Mouse (Mus musculus) liver, embryonic 14.5 days (tissue): ENCODE results near the gene Dnhd1. TPM values are rescaled to one million over a fixed set of nuclear protein-coding genes. Genes with fewer than 3 reads are reported as not detected.

Experiments
- ATAC-seq: fragments of 200-750 bp; cut with Nextera tagmentation; 2 replicates; pipeline ENCODE4 v1.8.0; 2017; ENCODE audit warnings: moderate number of reproducible peaks, mild to moderate bottlenecking, moderate library complexity; ENCODE audit not compliant: insufficient read depth
- DNase-seq, 3 experiments: peaks; one replicate each; pipeline ENCODE4 v3.0.0-alpha.2; 2012 to 2013; ENCODE audit warnings: low read depth in 3 of 3, low spot score in 3 of 3
- H3K27ac ChIP-seq: fragments of 300-500 bp; sonication (generic); 2 replicates; pipeline ENCODE4 v1.5.1; 2014; ENCODE audit warnings: moderate library complexity, mild to moderate bottlenecking, control low read depth, inconsistent platforms
- H3K27me3 ChIP-seq: fragments of 300-500 bp; sonication (generic); 2 replicates; pipeline ENCODE4 v1.6.1; 2014; ENCODE audit warnings: mild to moderate bottlenecking, low read length, moderate library complexity; ENCODE audit not compliant: control insufficient read depth, insufficient read depth
- H3K36me3 ChIP-seq: fragments of 300-500 bp; sonication (generic); replicated peaks from 2 replicates; pipeline ENCODE4 v1.6.1; 2014; ENCODE audit warnings: low read depth; ENCODE audit not compliant: control insufficient read depth, insufficient read depth
- H3K4me1 ChIP-seq, 2 experiments: fragments of 200-500 bp in 1 of 2; fragments of 300-500 bp in 1 of 2; sonication (generic) in 1 of 2; replicated peaks; 2 replicates each; pipeline ENCODE4 v1.6.1; 2012 to 2014; ENCODE audit warnings: antibody characterized with exemption in 1 of 2, inconsistent platforms in 1 of 2, low read length in 1 of 2; ENCODE audit not compliant: control insufficient read depth in 2 of 2, insufficient read depth in 2 of 2
- H3K4me2 ChIP-seq: fragments of 300-500 bp; sonication (generic); 2 replicates; pipeline ENCODE4 v1.6.1; 2014; ENCODE audit warnings: low read depth, mild to moderate bottlenecking, control low read depth, moderate library complexity
- H3K4me3 ChIP-seq, 2 experiments: fragments of 200-500 bp in 1 of 2; fragments of 300-500 bp in 1 of 2; sonication (generic) in 1 of 2; 2 replicates each; pipeline ENCODE4 v1.5.1; 2012 to 2014; ENCODE audit warnings: low read depth in 2 of 2, low read length in 2 of 2, mild to moderate bottlenecking in 2 of 2, control low read depth in 1 of 2, inconsistent platforms in 1 of 2, moderate library complexity in 1 of 2; ENCODE audit not compliant: insufficient read depth in 1 of 2
- H3K9ac ChIP-seq: fragments of 300-500 bp; sonication (generic); replicated peaks from 2 replicates; pipeline ENCODE4 v1.6.1; 2014; ENCODE audit warnings: mild to moderate bottlenecking, control low read depth, moderate library complexity
- H3K9me3 ChIP-seq: fragments of 300-500 bp; sonication (generic); 2 replicates; pipeline ENCODE4 v1.6.1; 2016; ENCODE audit warnings: low read length, mixed read lengths; ENCODE audit not compliant: control insufficient read depth
- CTCF ChIP-seq: IDR thresholded peaks from 2 replicates; pipeline ENCODE4 v1.5.1; 2016; ENCODE audit warnings: antibody characterized with exemption, low read depth, control low read depth
- EP300 ChIP-seq: IDR thresholded peaks from 2 replicates; pipeline ENCODE4 v1.6.1; 2016; ENCODE audit warnings: antibody characterized with exemption, low read depth
- WGBS: fragments of 180-500 bp; shearing (Covaris S2); extraction: QIAGEN DNeasy Blood & Tissue Kit; methylation state at CpG from one replicate; pipeline ENCODE4 v1.1.7; 2014; ENCODE audit not compliant: insufficient replicate concordance; 5-methylcytosine and 5-hydroxymethylcytosine counted together
- polyA plus RNA-seq, 2 experiments: library from polyadenylated mRNA; depleted of rRNA in 1 of 2; stranded (reverse) in 1 of 2; unstranded in 1 of 2; fragments of >200 nt; fragmentation: Nextera tagmentation in 1 of 2; extraction: Ambion mirVana in 1 of 2; gene quantifications; 2 replicates each; pipeline versions ENCODE4 v1.2.1 to v1.2.3; 2012 to 2014

The Dnhd1 gene
- polyA plus RNA-seq, 2 experiments: 0.11 to 0.57 TPM

GRCm38 (mm10) chr7:105633801-105634135 lies 16.9 kb upstream of the Dnhd1 start:
- Histone ChIP-seq H3K36me3 (no peaks in the 10 kb centered on the region), H3K27me3 (no peaks in the 10 kb centered on the region), H3K9ac (peak overlapping the region; percentile 28), H3K27ac (no peak overlapping the region), H3K4me2 (peak overlapping the region; percentile 83), H3K9me3 (no peaks in the 10 kb centered on the region), H3K4me1 (peaks cover 0 to 9% of the 10 kb centered on the region in 2 experiments; a peak in 2 of 4 replicates), H3K4me3 (peak overlapping the region; percentile 65)
- ATAC-seq (no peak), DNase-seq (no peak)
- WGBS: 7% methylated on average over 10 of the region's 10 CpGs
- TF ChIP-seq CTCF: no peak
- TF ChIP-seq EP300: no peak

GRCm38 (mm10) chr7:105634272-105634920 lies 16.2 kb upstream of the Dnhd1 start:
- Histone ChIP-seq H3K4me3 (no peak overlapping the region; a peak in 1 of 4 replicates), H3K27ac (no peak overlapping the region), H3K4me2 (peak overlapping the region; percentile 83), H3K4me1 (peaks cover 0 to 9% of the 10 kb centered on the region in 2 experiments; a peak in 3 of 4 replicates), H3K9ac (peak overlapping the region; percentile 28), H3K27me3 (no peaks in the 10 kb centered on the region), H3K36me3 (no peaks in the 10 kb centered on the region), H3K9me3 (no peaks in the 10 kb centered on the region)
- TF ChIP-seq CTCF: no peak
- no peak for TF ChIP-seq EP300
- no peak for DNase-seq
- no peak for ATAC-seq
- WGBS: 51% methylated on average over 9 of the region's 9 CpGs

DNA sequence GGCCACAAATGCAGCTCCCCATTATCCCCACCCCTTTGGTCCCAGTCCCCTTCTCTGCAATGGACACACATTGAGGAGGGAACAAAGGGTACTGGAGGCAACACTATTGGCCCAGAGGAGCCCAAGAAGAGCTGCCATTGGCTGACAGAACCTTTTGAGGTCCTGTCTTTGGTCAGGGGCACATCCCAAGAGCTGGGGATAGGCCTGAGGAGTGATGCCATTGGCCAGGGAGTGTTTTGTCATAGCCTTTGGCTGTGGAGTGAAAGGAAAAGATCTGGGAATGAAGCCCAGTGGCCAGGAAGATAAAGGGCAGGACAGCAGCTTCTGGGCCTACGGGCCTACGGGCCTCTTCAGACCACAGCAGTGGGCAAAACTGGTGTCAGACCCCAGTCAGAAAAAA lies 14.9 kb upstream of the Dnhd1 start:
- H3K4me1 ChIP-seq: peaks cover 0 to 14% of the 10 kb centered on the region in 2 experiments; a peak in 3 of 4 replicates

GRCm38 (mm10) chr7:105638776-105639175 lies 11.9 kb upstream of the Dnhd1 start:
- TF ChIP-seq CTCF (no peak), EP300 (no peak)
- Histone ChIP-seq H3K4me1 (peaks cover 4 to 18% of the 10 kb centered on the region in 2 experiments), H3K4me2 (no peak overlapping the region), H3K27me3 (no peaks in the 10 kb centered on the region), H3K36me3 (peaks cover 6% of the 10 kb centered on the region), H3K9ac (no peak overlapping the region), H3K9me3 (no peaks in the 10 kb centered on the region), H3K4me3 (no peak overlapping the region), H3K27ac (no peak overlapping the region)
- DNase-seq (no peak), ATAC-seq (no peak)
- 78% methylated on average over 6 of the region's 6 CpGs for WGBS

More for the DNA sequence above, 14.9 kb upstream of the Dnhd1 start:
- no peak overlapping the region for H3K27ac ChIP-seq
- no peak overlapping the region for H3K4me2 ChIP-seq
- no peaks in the 10 kb centered on the region for H3K9me3 ChIP-seq
- H3K9ac ChIP-seq: no peak overlapping the region
- H3K27me3 ChIP-seq: no peaks in the 10 kb centered on the region
- no peak for ATAC-seq
- TF ChIP-seq EP300 (no peak), CTCF (no peak)
- 76% methylated on average over 2 of the region's 2 CpGs for WGBS
- H3K4me3 ChIP-seq: no peak overlapping the region
- DNase-seq: no peak
- H3K36me3 ChIP-seq: no peaks in the 10 kb centered on the region

GRCm38 (mm10) chr7:105639304-105639703 lies 11.3 kb upstream of the Dnhd1 start:
- H3K9me3 ChIP-seq: no peaks in the 10 kb centered on the region
- DNase-seq: no peak
- peaks cover 4 to 13% of the 10 kb centered on the region in 2 experiments for H3K4me1 ChIP-seq
- WGBS: 60% methylated on average over 9 of the region's 9 CpGs
- peak overlapping the region; percentile 71; the same call in 1 of the 2 replicates for H3K9ac ChIP-seq
- H3K4me2 ChIP-seq: peak overlapping the region; percentile 95
- no peak for TF ChIP-seq CTCF
- no peak for TF ChIP-seq EP300
- H3K36me3 ChIP-seq: peaks cover 7% of the 10 kb centered on the region
- no peak overlapping the region for H3K27ac ChIP-seq
- no peaks in the 10 kb centered on the region for H3K27me3 ChIP-seq
- no peak for ATAC-seq
- H3K4me3 ChIP-seq: peak overlapping the region; percentile 64 to 87
